Mouse (Mus musculus) liver, embryonic 11.5 days (tissue): ENCODE results near the gene Fbln2. TPM values are rescaled to one million over a fixed set of nuclear protein-coding genes. Genes with fewer than 3 reads are reported as not detected.

Experiments used
- ATAC-seq: fragments of 200-750 bp; cut with Nextera tagmentation; replicated peaks from 2 replicates; pipeline ENCODE4 v1.8.0; 2017; ENCODE audit warnings: moderate number of reproducible peaks, mild to moderate bottlenecking, moderate TSS enrichment, moderate library complexity; ENCODE audit not compliant: low FRiP score
- DNase-seq: peaks from one replicate; pipeline ENCODE4 v3.0.0-alpha.2; 2017; ENCODE audit warnings: low spot score
- H3K27ac ChIP-seq: fragments of 300-500 bp; sonication (generic); 2 replicates; pipeline ENCODE4 v1.5.1; 2014; ENCODE audit warnings: mild to moderate bottlenecking, low read depth, low read length, control low read depth
- H3K27me3 ChIP-seq: fragments of 300-500 bp; sonication (generic); replicated peaks from 2 replicates; pipeline ENCODE4 v1.6.1; 2014; ENCODE audit warnings: low read length, mixed read lengths; ENCODE audit not compliant: control insufficient read depth, insufficient read depth
- H3K36me3 ChIP-seq: fragments of 300-500 bp; sonication (generic); 2 replicates; pipeline ENCODE4 v1.6.1; 2014; ENCODE audit warnings: mild to moderate bottlenecking, low read length, moderate library complexity, mixed read lengths; ENCODE audit not compliant: control insufficient read depth, insufficient read depth
- H3K4me1 ChIP-seq: fragments of 300-500 bp; sonication (generic); replicated peaks from 2 replicates; pipeline ENCODE4 v1.6.1; 2014; ENCODE audit warnings: low read length, mixed read lengths; ENCODE audit not compliant: control insufficient read depth, insufficient read depth
- H3K4me2 ChIP-seq: fragments of 300-500 bp; sonication (generic); 2 replicates; pipeline ENCODE4 v1.6.1; 2014; ENCODE audit warnings: mild to moderate bottlenecking, control low read depth, moderate library complexity
- H3K4me3 ChIP-seq: fragments of 300-500 bp; sonication (generic); 2 replicates; pipeline ENCODE4 v1.5.1; 2014; ENCODE audit warnings: low read depth, low read length, control low read depth
- H3K9ac ChIP-seq: fragments of 300-500 bp; sonication (generic); 2 replicates; pipeline ENCODE4 v1.6.1; 2014; ENCODE audit warnings: low read depth, low read length, control low read depth
- H3K9me3 ChIP-seq: fragments of 300-500 bp; sonication (generic); 2 replicates; pipeline ENCODE4 v1.6.1; 2016; ENCODE audit warnings: low read length, inconsistent platforms, mixed read lengths; ENCODE audit not compliant: control insufficient read depth
- WGBS: fragments of 180-500 bp; shearing (Covaris S2); extraction: QIAGEN DNeasy Blood & Tissue Kit; methylation state at CpG from one replicate; pipeline ENCODE4 v1.1.7; 2014; 5-methylcytosine and 5-hydroxymethylcytosine counted together
- polyA plus RNA-seq: library from polyadenylated mRNA; unstranded; fragments of >200 nt; fragmentation: Nextera tagmentation; extraction: Ambion mirVana; gene quantifications from 2 replicates; pipeline ENCODE4 v1.2.1, GENCODE M21; 2014

The Fbln2 gene
- polyA plus RNA-seq, 1 experiment from 2014 or later, result 33.3 TPM

GRCm38 (mm10) chr6:91213287-91214218 lies 1.3 kb downstream of the Fbln2 start:
- H3K9ac ChIP-seq, result 0 out of 2 replicates have a peak overlapping the region, but pooled peaks have one; percentile 55
- no peaks in the 10 kb centered on the region for H3K9me3 ChIP-seq
- H3K36me3 ChIP-seq, result no peaks in the 10 kb centered on the region
- H3K4me1 ChIP-seq, result peaks cover 2% of the 10 kb centered on the region; the same call in 1 of the 2 replicates
- peaks cover 41% of the 10 kb centered on the region for H3K27me3 ChIP-seq
- no peak overlapping the region for H3K27ac ChIP-seq
- WGBS, result 60% methylated on average over 21 of the region's 21 CpGs
- ATAC-seq (no peak), DNase-seq (no peak)
- H3K4me3 ChIP-seq, result peak overlapping the region; percentile 42; the same call in 1 of the 2 replicates
- peak overlapping the region; percentile 63 for H3K4me2 ChIP-seq

- Histone ChIP-seq H3K4me1 (peaks cover 2% of the 10 kb centered on the region; the same call in 1 of the 2 replicates), H3K9ac (no peak overlapping the region), H3K9me3 (no peaks in the 10 kb centered on the region), H3K27ac (no peak overlapping the region), H3K36me3 (no peaks in the 10 kb centered on the region), H3K4me2 (no peak overlapping the region), H3K27me3 (peaks cover 34% of the 10 kb centered on the region), H3K4me3 (no peak overlapping the region)
- DNase-seq (no peak), ATAC-seq (no peak)
- 50% methylated on average over 1 of the region's 1 CpGs for WGBS
These were observed 3.2 kb downstream of the Fbln2 start for GRCm38 (mm10) chr6:91215454-91215853.

GRCm38 (mm10) chr6:91218445-91218844 lies 6.2 kb downstream of the Fbln2 start:
- no peaks in the 10 kb centered on the region for H3K9me3 ChIP-seq
- 61% methylated on average over 9 of the region's 9 CpGs for WGBS
- no peak for ATAC-seq
- H3K27ac ChIP-seq, result no peak overlapping the region
- H3K4me1 ChIP-seq, result no peaks in the 10 kb centered on the region
- no peak for DNase-seq
- no peak overlapping the region for H3K9ac ChIP-seq
- H3K36me3 ChIP-seq, result no peaks in the 10 kb centered on the region
- H3K4me3 ChIP-seq, result no peak overlapping the region
- peaks cover 7% of the 10 kb centered on the region for H3K27me3 ChIP-seq
- H3K4me2 ChIP-seq, result no peak overlapping the region

- WGBS, result 64% methylated on average over 3 of the region's 3 CpGs
- peaks cover 3% of the 10 kb centered on the region; the same call in 1 of the 2 replicates for H3K27me3 ChIP-seq
- no peaks in the 10 kb centered on the region for H3K4me1 ChIP-seq
- DNase-seq (no peak), ATAC-seq (no peak)
- no peak overlapping the region for H3K4me3 ChIP-seq
- no peaks in the 10 kb centered on the region for H3K36me3 ChIP-seq
- H3K27ac ChIP-seq, result no peak overlapping the region
- H3K9ac ChIP-seq, result no peak overlapping the region
- no peak overlapping the region for H3K4me2 ChIP-seq
- no peaks in the 10 kb centered on the region for H3K9me3 ChIP-seq
These were observed 6.6 kb downstream of the Fbln2 start for GRCm38 (mm10) chr6:91218871-91219270.

GRCm38 (mm10) chr6:91220062-91220461 lies 7.8 kb downstream of the Fbln2 start:
- Histone ChIP-seq H3K4me1 (no peaks in the 10 kb centered on the region), H3K36me3 (no peaks in the 10 kb centered on the region), H3K4me2 (no peak overlapping the region), H3K4me3 (no peak overlapping the region), H3K27ac (no peak overlapping the region), H3K27me3 (0 out of 2 replicates have a peak, but pooled peaks cover 3% of the 10 kb centered on the region), H3K9me3 (no peaks in the 10 kb centered on the region), H3K9ac (no peak overlapping the region)
- ATAC-seq (no peak), DNase-seq (no peak)

- H3K4me2 ChIP-seq, result no peak overlapping the region
- 5% methylated on average over 3 of the region's 3 CpGs for WGBS
- H3K36me3 ChIP-seq, result no peaks in the 10 kb centered on the region
- H3K9me3 ChIP-seq, result no peaks in the 10 kb centered on the region
- no peak overlapping the region for H3K27ac ChIP-seq
- no peak overlapping the region for H3K9ac ChIP-seq
- ATAC-seq (no peak), DNase-seq (peak; percentile 64)
- no peaks in the 10 kb centered on the region for H3K4me1 ChIP-seq
- H3K4me3 ChIP-seq, result no peak overlapping the region
- H3K27me3 ChIP-seq, result 0 out of 2 replicates have a peak, but pooled peaks cover 5% of the 10 kb centered on the region
These were observed 8.8 kb downstream of the Fbln2 start for GRCm38 (mm10) chr6:91221094-91221493.

GRCm38 (mm10) chr6:91222694-91223346 lies 10.6 kb downstream of the Fbln2 start:
- 66% methylated on average over 10 of the region's 10 CpGs for WGBS
- 0 out of 2 replicates have a peak, but pooled peaks cover 2% of the 10 kb centered on the region for H3K27me3 ChIP-seq
- no peak overlapping the region for H3K4me3 ChIP-seq
- no peak overlapping the region for H3K4me2 ChIP-seq
- H3K9ac ChIP-seq, result no peak overlapping the region
- ATAC-seq, result no peak
- DNase-seq, result no peak
- no peaks in the 10 kb centered on the region for H3K9me3 ChIP-seq
- no peaks in the 10 kb centered on the region for H3K36me3 ChIP-seq
- H3K27ac ChIP-seq, result no peak overlapping the region
- no peaks in the 10 kb centered on the region for H3K4me1 ChIP-seq

GRCm38 (mm10) chr6:91224939-91225338 lies 12.7 kb downstream of the Fbln2 start:
- DNase-seq, result no peak
- ATAC-seq, result no peak
- Histone ChIP-seq H3K4me1 (no peaks in the 10 kb centered on the region), H3K4me2 (no peak overlapping the region), H3K9ac (no peak overlapping the region), H3K27ac (no peak overlapping the region), H3K27me3 (peaks cover 2% of the 10 kb centered on the region; the same call in 1 of the 2 replicates), H3K9me3 (no peaks in the 10 kb centered on the region), H3K4me3 (no peak overlapping the region), H3K36me3 (no peaks in the 10 kb centered on the region)
- 46% methylated on average over 6 of the region's 6 CpGs for WGBS
